Mouse (Mus musculus) right cerebral cortex, adult 18-20 months (tissue): ENCODE measurements around the gene Spint1.

Experiments
- DNase-seq: peaks from one replicate; pipeline ENCODE4 v3.0.0; 2022; ENCODE audit warnings: mixed read lengths

Gene Spint1

GRCm38 (mm10) chr2:119245246-119245645 is 8.1 kb downstream of the Spint1 start:
- DNase-seq: no peak

- DNase-seq: peak; percentile 29
Measured at GRCm38 (mm10) chr2:119247904-119248303, 10.7 kb downstream of the Spint1 start.

GRCm38 (mm10) chr2:119249592-119250061 is 12.5 kb downstream of the Spint1 start:
- DNase-seq: no peak

GRCm38 (mm10) chr2:119250377-119250776 is 13.2 kb downstream of the Spint1 start:
- DNase-seq: no peak

- peak; percentile 73 for DNase-seq
Measured at GRCm38 (mm10) chr2:119250826-119251478, 13.8 kb downstream of the Spint1 start.

- DNase-seq: no peak
Measured at GRCm38 (mm10) chr2:119254976-119255375, 17.8 kb downstream of the Spint1 start.

GRCm38 (mm10) chr2:119260518-119260917 is 23.4 kb downstream of the Spint1 start:
- no peak for DNase-seq

- no peak for DNase-seq
Measured at GRCm38 (mm10) chr2:119261326-119261725, 24.2 kb downstream of the Spint1 start.

- no peak for DNase-seq
Measured at GRCm38 (mm10) chr2:119262978-119263377, 25.8 kb downstream of the Spint1 start.

GRCm38 (mm10) chr2:119263813-119264212 is 26.7 kb downstream of the Spint1 start:
- no peak for DNase-seq

GRCm38 (mm10) chr2:119270286-119270642 is 33.1 kb downstream of the Spint1 start:
- no peak for DNase-seq

- peak; percentile 74 for DNase-seq
Measured at GRCm38 (mm10) chr2:119270643-119271331, 33.6 kb downstream of the Spint1 start, which contains the start of gene Rhov. Rhov (minus strand) TSS chr2:119271272.

GRCm38 (mm10) chr2:119274126-119274525 is 37.0 kb downstream of the Spint1 start:
- no peak for DNase-seq

- DNase-seq: no peak
Measured at GRCm38 (mm10) chr2:119276926-119277325, 39.8 kb downstream of the Spint1 start.

- DNase-seq: no peak
Measured at GRCm38 (mm10) chr2:119277810-119278209, 40.6 kb downstream of the Spint1 start.

GRCm38 (mm10) chr2:119281899-119282565 is 44.9 kb downstream of the Spint1 start:
- no peak for DNase-seq

GRCm38 (mm10) chr2:119287372-119287771 is 50.2 kb downstream of the Spint1 start:
- no peak for DNase-seq

GRCm38 (mm10) chr2:119288270-119288882 is 51.2 kb downstream of the Spint1 start, which contains the start of gene Vps18:
Vps18 (plus strand) TSS chr2:119288740.
- DNase-seq: peak; percentile 99

GRCm38 (mm10) chr2:119289014-119289416 is 51.9 kb downstream of the Spint1 start:
- DNase-seq: no peak

- no peak for DNase-seq
Measured at GRCm38 (mm10) chr2:119292281-119292680, 55.1 kb downstream of the Spint1 start.

- DNase-seq: no peak
Measured at GRCm38 (mm10) chr2:119292852-119293251, 55.7 kb downstream of the Spint1 start.

GRCm38 (mm10) chr2:119293311-119293710 is 56.1 kb downstream of the Spint1 start:
- DNase-seq: no peak

GRCm38 (mm10) chr2:119293776-119294390 is 56.7 kb downstream of the Spint1 start:
- DNase-seq: no peak
